Mouse (Mus musculus) spleen, postnatal 10 days (tissue): ENCODE data around the gene Slc47a2.

Experiments used
- DNase-seq, 2 experiments: peaks; one replicate each; pipeline ENCODE4 v3.0.0; 2021 to 2022; ENCODE audit warnings: low spot score in 2 of 2

Gene Slc47a2

DNA sequence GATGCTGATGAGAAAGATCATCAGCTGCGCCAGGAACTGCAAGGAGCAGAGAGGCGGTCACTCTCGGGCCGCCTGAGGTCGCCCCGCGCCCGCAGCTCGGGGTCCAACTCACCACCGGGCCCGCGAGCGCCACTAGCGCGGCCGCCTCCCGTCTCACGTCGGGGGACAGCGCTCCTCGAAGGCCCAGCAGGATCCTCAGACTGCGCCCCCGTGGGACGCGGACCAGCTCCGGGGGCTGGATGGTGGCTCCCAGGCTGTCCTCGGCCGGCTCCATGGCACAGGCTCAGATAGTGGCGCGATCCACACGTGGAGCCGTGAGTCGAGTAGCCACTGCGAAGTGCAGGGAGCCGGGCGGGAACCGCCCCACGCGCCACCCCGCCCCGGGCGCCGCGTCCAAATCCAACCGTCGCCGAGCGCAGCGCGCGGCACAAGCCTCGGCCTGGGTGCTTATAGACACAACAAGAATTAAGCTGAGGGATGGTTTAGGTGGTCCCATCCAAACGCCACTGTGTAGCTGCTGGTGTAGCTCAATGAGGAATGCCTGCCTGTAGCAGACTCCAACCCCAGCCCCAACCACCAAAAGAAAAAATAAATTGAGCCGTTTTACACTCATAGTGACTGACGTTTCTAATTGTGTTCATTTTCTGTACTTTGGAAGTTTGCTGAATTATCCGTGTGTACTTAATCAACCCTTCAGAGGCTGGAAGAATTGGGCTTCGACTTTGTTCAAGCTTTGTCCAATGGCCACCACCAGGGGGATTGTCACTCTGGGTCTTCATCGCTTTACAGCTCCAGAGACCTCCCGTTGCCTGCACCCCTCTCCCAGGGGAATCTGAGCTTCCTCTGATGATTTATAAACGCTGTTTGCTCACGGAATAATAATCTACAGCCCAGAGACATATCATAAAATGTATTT lies at the start of gene Slc47a2:
Gene Slc47a2 (minus strand): TSS at position 356 of the 916 bp plus-strand sequence.
- DNase-seq, result peak in 1 of 2 experiments; percentile 28

GRCm38 (mm10) chr11:61388936-61389335 lies 46.3 kb upstream of the Slc47a2 start:
- no peak for DNase-seq

DNA sequence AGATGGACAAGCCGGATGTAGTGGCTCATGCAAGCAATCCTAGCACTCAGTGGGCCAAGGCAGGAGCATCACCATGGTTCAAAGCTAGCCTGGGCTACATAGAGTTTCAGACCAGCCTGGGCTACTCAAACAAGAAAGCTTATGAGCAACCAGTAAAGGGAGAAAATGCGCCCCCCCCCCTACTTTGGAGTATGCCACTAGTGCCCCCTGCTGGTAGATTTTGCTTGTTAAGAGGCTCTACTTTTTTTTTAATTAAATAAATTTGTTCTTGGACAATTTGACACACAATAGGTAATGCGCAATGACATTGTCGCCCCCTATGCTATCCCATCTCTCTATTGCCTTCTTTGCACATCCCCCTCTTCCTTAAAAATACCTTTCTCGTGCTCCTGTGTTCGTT lies 45.4 kb upstream of the Slc47a2 start:
- peak in 1 of 2 experiments; percentile 61 for DNase-seq

DNA sequence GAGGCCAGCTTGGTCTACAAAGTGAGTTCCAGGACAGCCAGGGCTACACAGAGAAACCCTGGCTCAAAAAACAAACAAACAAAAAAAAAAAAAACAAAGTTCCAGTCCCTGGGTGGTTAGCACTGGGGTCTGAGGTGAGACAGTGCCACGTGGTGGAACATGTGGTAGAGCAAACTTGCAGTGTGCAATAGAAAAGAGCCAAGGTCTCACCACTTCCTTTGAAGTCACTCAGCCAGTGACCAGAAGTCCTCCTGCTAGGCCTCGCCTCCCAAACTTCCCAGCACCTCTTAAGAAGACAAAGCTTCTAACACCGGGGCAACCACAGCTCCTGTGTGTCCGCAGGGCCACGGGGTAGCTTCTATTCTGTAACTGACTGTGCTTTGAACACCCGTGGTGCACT lies 44.6 kb upstream of the Slc47a2 start:
- no peak for DNase-seq

DNA sequence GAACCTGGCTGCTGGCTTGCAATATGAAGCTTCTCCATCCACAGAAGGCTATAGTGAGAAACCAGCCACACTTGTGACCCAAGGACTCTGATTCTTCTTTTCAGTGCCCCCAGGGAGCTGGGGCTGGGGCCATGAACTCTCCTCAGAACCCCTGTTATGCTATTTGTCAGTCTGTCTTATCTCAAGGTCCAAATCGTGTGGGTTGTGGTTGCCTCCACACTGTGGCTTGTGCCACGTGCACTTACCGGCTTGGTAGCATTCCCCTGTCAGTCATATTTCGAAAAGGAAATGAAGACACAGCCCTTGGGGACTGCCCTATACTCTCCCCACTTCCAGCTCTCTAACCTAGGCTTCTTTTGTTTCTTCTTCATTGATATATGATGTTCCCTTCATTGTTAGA lies 43.1 kb upstream of the Slc47a2 start:
- no peak for DNase-seq

DNA sequence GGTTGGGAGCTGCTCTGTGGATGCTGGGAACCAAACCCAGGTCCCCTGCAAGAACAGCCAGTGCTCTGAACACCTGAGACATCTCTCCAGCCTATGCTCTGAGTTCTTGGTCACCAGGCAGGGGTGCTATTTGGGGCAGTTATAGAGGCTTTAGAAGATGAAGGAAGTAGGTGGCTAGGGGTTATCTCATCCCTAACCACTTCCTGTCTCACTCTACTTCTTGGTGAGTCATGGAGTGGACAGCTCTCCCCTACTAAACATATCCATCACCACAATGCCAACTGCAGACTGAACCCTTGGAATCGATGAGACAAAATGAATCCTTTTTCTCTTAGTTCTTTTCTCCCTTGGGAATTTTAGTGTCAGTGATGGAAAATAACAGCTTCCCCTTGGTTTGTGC lies 38.6 kb upstream of the Slc47a2 start:
- no peak for DNase-seq

DNA sequence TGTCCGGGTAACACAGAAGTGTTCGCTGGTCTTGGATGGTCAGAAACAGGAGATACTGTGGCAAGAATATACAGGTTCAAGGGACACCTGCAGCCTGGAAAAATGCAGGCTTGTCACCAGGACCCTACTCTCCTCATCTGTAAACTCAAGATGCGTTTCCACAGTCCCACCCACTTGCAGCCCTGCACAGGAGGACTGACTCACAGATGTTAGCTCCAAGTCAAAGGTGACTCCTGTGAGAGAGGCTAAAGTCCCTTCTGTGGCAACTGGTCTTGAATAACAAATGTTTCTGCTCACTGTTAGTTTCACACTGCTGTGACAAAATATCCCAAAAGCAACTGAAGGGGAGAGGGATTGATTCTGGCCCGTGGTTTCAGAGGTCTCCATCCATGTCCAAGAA lies 36.0 kb upstream of the Slc47a2 start:
- no peak for DNase-seq

- no peak for DNase-seq
These were observed 35.4 kb upstream of the Slc47a2 start, which contains the start of gene Slc47a1 for GRCm38 (mm10) chr11:61377881-61378613. TSS of gene Slc47a1 (minus strand) at chr11:61378345.

DNA sequence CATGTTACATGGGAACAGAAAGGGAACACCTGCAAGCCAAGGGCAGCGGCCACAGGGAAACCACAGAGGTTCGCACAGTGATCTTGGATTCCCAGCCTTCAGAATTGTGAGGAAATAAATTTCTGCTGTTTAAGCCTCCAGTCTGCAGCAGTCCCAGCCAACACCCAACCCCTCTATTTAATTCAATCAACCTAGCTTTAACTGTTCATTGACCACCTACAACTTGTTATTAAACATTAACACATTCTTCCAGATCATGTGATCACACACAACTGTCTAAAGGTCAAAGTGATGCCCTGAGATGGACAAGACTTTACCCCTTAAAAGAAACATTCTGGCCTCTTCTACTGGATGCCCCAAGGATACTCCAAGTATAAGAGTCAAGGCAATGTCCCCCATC lies 26.0 kb upstream of the Slc47a2 start:
- no peak for DNase-seq

GRCm38 (mm10) chr11:61366517-61367273 lies 24.0 kb upstream of the Slc47a2 start:
- DNase-seq, result no peak

DNA sequence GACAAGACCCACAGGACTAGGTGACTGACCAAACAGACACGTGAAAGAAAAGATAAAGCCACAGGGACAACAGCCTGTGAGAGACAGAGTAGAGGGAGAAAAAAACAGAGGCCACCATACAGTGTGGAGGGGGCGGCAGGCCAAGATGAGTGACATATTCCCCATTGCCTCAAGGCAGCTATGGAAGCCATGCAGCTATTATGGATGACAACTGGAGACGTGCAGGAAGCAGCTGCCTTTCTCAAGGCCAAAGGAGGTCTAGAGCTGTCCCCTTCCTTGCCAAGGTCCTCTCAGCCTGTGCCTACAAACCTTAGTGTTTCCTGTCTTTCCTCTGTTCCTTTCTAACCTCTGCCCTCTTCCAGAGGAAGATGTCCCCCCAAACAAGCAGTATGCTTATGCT lies 23.3 kb upstream of the Slc47a2 start:
- no peak for DNase-seq

DNA sequence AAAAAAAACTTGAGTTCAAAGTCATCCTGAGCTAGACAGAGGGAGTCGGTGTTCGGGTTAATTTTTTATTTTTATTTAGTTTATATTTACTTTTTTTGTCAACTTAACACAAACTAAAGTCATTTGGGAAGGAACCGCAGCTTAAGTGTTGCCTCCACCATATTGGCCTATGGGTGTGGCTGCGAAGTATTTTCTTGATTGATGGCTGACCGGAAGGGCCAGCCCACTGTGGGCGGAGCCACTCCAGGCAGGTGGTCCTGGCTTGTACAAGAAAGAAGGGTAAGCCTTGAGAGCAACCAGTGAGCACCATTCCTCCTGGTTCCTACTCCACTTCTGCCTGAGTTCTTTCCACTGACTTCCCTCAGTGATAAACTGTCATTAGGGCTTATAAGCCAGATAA lies 21.4 kb upstream of the Slc47a2 start:
- DNase-seq, result no peak

GRCm38 (mm10) chr11:61361515-61362190 lies 19.0 kb upstream of the Slc47a2 start:
- DNase-seq, result no peak

- no peak for DNase-seq
These were observed 13.9 kb upstream of the Slc47a2 start for GRCm38 (mm10) chr11:61356600-61356999.

- no peak for DNase-seq
These were observed 13.5 kb upstream of the Slc47a2 start for GRCm38 (mm10) chr11:61356111-61356510.

GRCm38 (mm10) chr11:61355351-61355750 lies 12.7 kb upstream of the Slc47a2 start:
- DNase-seq, result no peak

GRCm38 (mm10) chr11:61354346-61354745 lies 11.7 kb upstream of the Slc47a2 start:
- no peak for DNase-seq

DNA sequence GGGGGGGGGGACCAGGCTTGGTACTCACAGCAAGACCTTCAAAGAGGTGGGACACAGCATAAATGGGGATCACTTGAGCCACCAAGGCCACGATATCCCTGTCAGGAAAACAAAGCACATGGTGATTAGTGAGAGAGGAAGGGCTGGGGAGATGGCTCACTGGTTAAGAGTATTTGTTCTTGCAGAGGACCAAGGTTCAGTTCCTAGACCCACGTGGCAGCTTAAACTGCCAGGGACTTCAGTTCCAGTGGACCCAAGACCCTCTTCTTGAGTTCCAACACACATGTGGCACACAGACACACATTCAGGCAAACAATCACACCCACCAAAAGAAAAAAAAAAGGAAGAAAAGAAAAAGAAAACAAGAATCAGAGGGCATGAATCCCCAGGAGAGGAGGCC lies 10.4 kb upstream of the Slc47a2 start:
- DNase-seq, result no peak

- DNase-seq, result no peak
These were observed 9.5 kb upstream of the Slc47a2 start for GRCm38 (mm10) chr11:61352138-61352651.

- peak; percentile 29 to 76 for DNase-seq
These were observed 6.7 kb upstream of the Slc47a2 start for GRCm38 (mm10) chr11:61349337-61349736.

GRCm38 (mm10) chr11:61346133-61346532 lies 3.5 kb upstream of the Slc47a2 start:
- DNase-seq, result no peak
